Mouse (Mus musculus) heart, postnatal 0 days (tissue): Measurements from ENCODE around the gene Prkd3.

ENCODE experiments used
- CTCF ChIP-seq: IDR thresholded peaks from 2 replicates; pipeline ENCODE4 v1.5.1; 2016; ENCODE audit warnings: antibody characterized with exemption, control low read depth, low read depth
- EP300 ChIP-seq: IDR thresholded peaks from 2 replicates; pipeline ENCODE4 v1.6.1; 2016; ENCODE audit warnings: antibody characterized with exemption, low read depth

DNA sequence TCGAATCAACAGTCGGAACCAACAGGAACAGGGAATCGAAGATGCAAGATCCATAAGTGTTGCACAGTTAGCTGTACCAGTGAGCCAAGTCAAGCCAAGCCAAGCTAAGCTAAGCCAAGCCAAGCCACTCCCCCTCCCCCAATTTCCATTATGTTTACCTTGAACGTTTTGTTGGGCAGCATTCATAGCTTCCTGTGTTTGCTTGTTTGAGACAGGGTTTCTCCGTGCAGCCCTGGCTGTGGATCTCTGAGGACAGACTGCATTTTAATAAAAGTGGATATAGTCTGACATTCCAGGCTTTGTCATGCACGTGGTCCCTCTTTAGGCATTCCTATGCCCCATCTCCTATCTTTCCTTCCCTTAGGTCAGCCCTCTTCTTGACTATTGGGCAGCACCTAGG lies 104.8 kb downstream of the Prkd3 start:
- TF ChIP-seq CTCF: no peak
- no peak for TF ChIP-seq EP300
